Mouse (Mus musculus) ovary, adult 10 weeks (tissue): ENCODE data around the gene Try5. TPM values are rescaled to one million over a fixed set of nuclear protein-coding genes. Genes with fewer than 3 reads are reported as not detected.

Source experiments
- polyA plus RNA-seq: library from polyadenylated mRNA; stranded (reverse); fragments of 350-450 nt; fragmentation: Illumina TruSeq; extraction: RNeasy Lipid Tissue Mini Kit (QIAGEN cat#74804); gene quantifications from one replicate; pipeline ENCODE4 v1.2.3, GENCODE M21; 2014

Gene Try5
- polyA plus RNA-seq: not detected

DNA sequence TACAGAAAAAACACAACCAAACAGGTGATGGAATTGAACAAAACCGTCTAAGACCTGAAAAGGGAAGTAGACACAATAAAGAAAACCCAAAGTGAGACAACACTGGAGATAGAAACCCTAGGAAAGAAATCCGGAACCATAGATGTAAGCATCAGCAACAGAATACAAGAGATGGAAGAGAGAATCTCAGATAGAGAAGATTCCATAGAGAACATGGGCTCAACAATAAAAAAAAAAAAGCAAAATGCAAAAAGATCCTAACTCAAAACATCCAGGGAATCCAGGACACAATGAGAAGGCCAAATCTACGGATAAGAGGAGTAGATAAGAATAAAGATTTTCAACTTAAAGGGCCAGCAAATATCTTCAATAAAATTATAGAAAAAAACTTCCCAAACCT, at the start of gene Try5:
Try5 (minus strand) TSS at position 101 of the 400 bp plus-strand sequence.

DNA sequence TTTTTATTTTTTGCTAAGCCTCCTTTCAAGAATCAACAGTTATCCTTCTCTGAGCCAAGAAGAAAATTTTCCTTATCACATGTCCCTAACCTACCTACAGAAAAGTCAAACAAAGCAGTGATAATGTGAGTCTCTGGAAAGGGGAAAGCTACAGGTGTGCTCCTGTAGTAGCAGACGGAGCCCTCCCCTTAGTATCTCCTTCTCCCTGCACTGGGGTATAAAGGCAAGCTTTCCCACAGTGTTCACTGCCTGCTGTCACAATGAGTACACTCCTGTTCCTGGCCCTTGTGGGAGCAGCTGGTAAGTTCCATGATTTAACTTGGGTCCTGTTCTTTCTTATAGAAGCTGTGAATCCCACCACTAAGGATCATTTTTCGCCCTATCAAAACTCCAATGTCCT, 37.3 kb upstream of the Try5 start, which contains the start of gene Try10:
Try10 (plus strand) TSS at position 174 of the 400 bp plus-strand sequence.

DNA sequence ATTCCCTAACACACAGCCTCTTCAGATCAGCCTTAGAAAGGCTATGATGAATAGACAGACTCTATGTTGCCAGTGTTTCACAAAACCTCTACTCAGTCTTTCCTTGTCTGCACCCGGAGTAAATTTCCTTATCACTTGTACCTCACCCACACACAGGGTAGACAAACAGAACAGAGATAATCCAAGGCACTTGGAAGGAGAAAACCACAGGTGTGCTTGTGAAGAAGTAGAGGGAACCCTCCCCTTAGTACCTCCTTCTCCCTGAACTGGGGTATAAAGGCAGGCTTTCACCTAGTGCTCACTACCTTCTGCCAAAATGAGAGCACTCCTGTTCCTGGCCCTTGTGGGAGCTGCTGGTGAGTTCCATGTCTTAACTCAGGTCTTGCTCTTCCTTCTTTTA, 14.7 kb downstream of the Try5 start, which contains the start of gene Try4:
Try4 (plus strand) TSS at position 301 of the 400 bp plus-strand sequence.

Other genes starting within 250 kb of the Try5 start
- not detected for gene Try4, start 14.6 kb downstream of the Try5 start, polyA plus RNA-seq
- gene Try10, start 37.3 kb upstream of the Try5 start, polyA plus RNA-seq: not detected
- not detected for gene Prss3, start 60.8 kb upstream of the Try5 start, polyA plus RNA-seq
- not detected for gene Gm5771, start 75.5 kb upstream of the Try5 start, polyA plus RNA-seq
- not detected for gene Gm10334, start 129.3 kb upstream of the Try5 start, polyA plus RNA-seq
- not detected for gene Prss1, start 142.1 kb upstream of the Try5 start, polyA plus RNA-seq
- gene Prss2, start 204.9 kb upstream of the Try5 start, polyA plus RNA-seq: 1.3 TPM